Mouse (Mus musculus): ENCODE results near the gene Eif4e. TPM values are rescaled to one million over a fixed set of nuclear protein-coding genes. Genes with fewer than 3 reads are reported as not detected.

Gene Eif4e
- polyA plus RNA-seq, 1 experiment from 2014 or later: 397 TPM

GRCm38 (mm10) chr3:138514749-138515148, 11.2 kb upstream of the Eif4e start:
- no peak for ATAC-seq
- Histone ChIP-seq H3K27me3 (replicated peaks; ENCODE audit: control insufficient read depth, insufficient read depth, low read length) (no peaks in the 10 kb centered on the region), H3K36me3 (ENCODE audit: control insufficient read depth, insufficient read depth) (no peaks in the 10 kb centered on the region), H3K4me2 (ENCODE audit: low read length) (no peak overlapping the region), H3K27ac (ENCODE audit: low read length) (no peak overlapping the region), H3K9me3 (ENCODE audit: control insufficient read depth, low read length) (no peaks in the 10 kb centered on the region), H3K4me3 (replicated peaks; ENCODE audit: low read length) (no peak overlapping the region), H3K4me1 (replicated peaks; ENCODE audit: control insufficient read depth, insufficient read depth, low read length) (no peaks in the 10 kb centered on the region), H3K9ac (replicated peaks; ENCODE audit: low read depth, low read length) (no peak overlapping the region)
- WGBS: 68% methylated on average over 3 of the region's 3 CpGs

DNA sequence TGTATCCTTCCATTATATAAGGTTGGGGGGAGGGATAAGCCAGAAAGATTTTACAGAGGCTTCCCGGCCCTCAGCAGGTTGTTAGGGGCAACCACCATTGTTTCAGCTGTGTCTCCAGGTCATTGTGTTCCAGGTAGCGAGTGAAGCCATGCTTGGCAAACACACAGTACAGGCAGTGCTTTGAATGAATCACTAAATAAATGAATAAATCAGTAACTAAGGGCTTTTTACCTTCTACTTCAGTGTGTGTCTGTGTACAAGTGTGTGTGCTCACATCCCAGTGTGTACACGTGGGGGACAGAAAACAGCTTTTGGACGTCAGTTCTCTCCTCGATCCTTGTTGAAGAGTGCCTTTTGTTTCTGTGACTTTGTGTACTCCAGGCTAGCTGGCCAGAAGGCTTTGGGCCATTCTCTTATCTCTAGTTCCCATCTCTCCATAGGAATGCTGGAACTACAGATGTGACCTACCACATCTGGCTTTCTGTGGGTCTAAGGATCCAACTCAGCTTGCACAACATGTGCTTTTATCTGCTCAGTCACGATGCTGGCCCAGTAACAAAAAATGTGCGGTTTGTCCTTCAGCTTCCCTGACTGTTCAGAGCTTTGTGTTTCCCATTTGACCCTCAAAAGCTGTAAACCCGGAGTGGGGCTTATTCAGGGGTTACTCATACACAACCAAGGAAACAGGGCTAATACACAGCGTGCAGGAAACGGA, 10.2 kb upstream of the Eif4e start:
- H3K9ac ChIP-seq (replicated peaks; ENCODE audit: low read depth, low read length): no peak overlapping the region
- H3K4me3 ChIP-seq (replicated peaks; ENCODE audit: low read length): no peak overlapping the region
- 26% methylated on average over 10 of the region's 10 CpGs for WGBS
- H3K4me1 ChIP-seq (replicated peaks; ENCODE audit: control insufficient read depth, insufficient read depth, low read length): no peaks in the 10 kb centered on the region
- H3K27me3 ChIP-seq (replicated peaks; ENCODE audit: control insufficient read depth, insufficient read depth, low read length): no peaks in the 10 kb centered on the region
- no peak overlapping the region for H3K27ac ChIP-seq (ENCODE audit: low read length)
- no peak overlapping the region for H3K4me2 ChIP-seq (ENCODE audit: low read length)
- no peaks in the 10 kb centered on the region for H3K36me3 ChIP-seq (ENCODE audit: control insufficient read depth, insufficient read depth)
- ATAC-seq: 0 out of 2 replicates have a peak, but pooled peaks have one; percentile 20
- no peaks in the 10 kb centered on the region for H3K9me3 ChIP-seq (ENCODE audit: control insufficient read depth, low read length)

DNA sequence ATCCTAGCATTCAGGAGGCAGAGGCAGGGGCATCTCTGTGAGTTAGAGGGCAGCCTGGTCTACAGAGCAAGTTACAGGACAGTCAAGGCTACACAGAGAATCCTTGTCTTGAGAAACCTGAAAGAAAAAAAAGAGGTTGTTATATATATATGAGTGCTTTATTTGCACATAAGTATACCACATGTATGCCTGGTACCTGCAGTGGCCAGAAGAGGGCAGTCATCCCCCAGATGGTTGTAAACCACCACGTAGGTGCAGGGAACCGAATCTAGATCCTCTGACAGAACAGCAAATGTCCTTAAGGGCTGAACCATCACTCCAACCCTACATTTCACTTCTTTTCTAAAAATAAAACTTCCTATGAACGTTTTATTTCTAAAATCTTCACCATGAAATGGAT, 8.1 kb upstream of the Eif4e start:
- Histone ChIP-seq H3K27ac (ENCODE audit: low read length) (no peak overlapping the region), H3K4me1 (replicated peaks; ENCODE audit: control insufficient read depth, insufficient read depth, low read length) (no peaks in the 10 kb centered on the region), H3K4me2 (ENCODE audit: low read length) (no peak overlapping the region), H3K27me3 (replicated peaks; ENCODE audit: control insufficient read depth, insufficient read depth, low read length) (no peaks in the 10 kb centered on the region), H3K36me3 (ENCODE audit: control insufficient read depth, insufficient read depth) (no peaks in the 10 kb centered on the region), H3K9ac (replicated peaks; ENCODE audit: low read depth, low read length) (no peak overlapping the region), H3K4me3 (replicated peaks; ENCODE audit: low read length) (no peak overlapping the region), H3K9me3 (ENCODE audit: control insufficient read depth, low read length) (no peaks in the 10 kb centered on the region)
- no peak for ATAC-seq
- 67% methylated on average over 3 of the region's 3 CpGs for WGBS

DNA sequence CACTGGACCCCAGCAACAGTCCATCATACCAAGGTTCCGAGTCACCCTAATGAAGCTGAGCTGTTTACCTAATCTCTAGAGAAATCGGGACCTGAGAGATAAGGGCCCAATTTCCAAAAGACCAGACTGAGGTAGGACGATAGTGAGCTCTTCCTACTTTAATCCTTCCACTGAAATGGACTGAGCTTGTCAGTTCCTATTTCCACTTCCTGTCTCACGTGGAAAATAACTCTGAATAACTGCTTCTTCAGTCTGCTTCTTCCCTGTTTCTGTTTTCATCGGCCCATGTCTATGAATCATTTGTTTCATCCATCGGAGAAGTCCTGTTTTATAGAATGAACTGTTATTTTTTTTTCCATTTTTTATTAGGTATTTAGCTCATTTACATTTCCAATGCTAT, 6.8 kb upstream of the Eif4e start:
- Histone ChIP-seq H3K36me3 (ENCODE audit: control insufficient read depth, insufficient read depth) (no peaks in the 10 kb centered on the region), H3K4me3 (replicated peaks; ENCODE audit: low read length) (no peak overlapping the region), H3K4me1 (replicated peaks; ENCODE audit: control insufficient read depth, insufficient read depth, low read length) (no peaks in the 10 kb centered on the region), H3K27ac (ENCODE audit: low read length) (no peak overlapping the region), H3K9me3 (ENCODE audit: control insufficient read depth, low read length) (no peaks in the 10 kb centered on the region), H3K4me2 (ENCODE audit: low read length) (no peak overlapping the region), H3K9ac (replicated peaks; ENCODE audit: low read depth, low read length) (no peak overlapping the region), H3K27me3 (replicated peaks; ENCODE audit: control insufficient read depth, insufficient read depth, low read length) (no peaks in the 10 kb centered on the region)
- ATAC-seq: no peak
- 90% methylated on average over 6 of the region's 6 CpGs for WGBS

DNA sequence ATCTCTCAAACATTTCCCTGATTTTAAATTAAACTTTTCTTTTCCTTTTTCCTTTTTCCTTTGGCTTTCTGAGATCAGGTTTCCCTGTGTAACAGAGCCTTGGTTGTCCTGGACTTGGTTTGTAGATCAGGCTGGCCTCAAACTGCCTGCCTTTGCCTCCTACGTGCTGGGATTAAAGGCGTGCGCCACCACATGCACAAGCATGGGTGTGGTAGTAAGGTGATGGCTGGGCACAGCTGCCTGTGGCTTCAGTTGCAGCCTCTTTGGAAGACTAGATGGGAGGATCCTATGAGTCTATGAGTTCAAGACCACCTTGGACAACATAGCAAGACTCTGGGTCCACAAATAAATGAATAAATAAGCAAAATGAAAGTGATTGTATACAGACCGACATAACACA, 2.0 kb upstream of the Eif4e start:
- Histone ChIP-seq H3K27ac (ENCODE audit: low read length) (no peak overlapping the region), H3K4me1 (replicated peaks; ENCODE audit: control insufficient read depth, insufficient read depth, low read length) (peaks cover 15% of the 10 kb centered on the region), H3K9ac (replicated peaks; ENCODE audit: low read depth, low read length) (no peak overlapping the region), H3K4me2 (ENCODE audit: low read length) (no peak overlapping the region), H3K36me3 (ENCODE audit: control insufficient read depth, insufficient read depth) (no peaks in the 10 kb centered on the region), H3K27me3 (replicated peaks; ENCODE audit: control insufficient read depth, insufficient read depth, low read length) (no peaks in the 10 kb centered on the region; the same call in 1 of the 2 replicates), H3K9me3 (ENCODE audit: control insufficient read depth, low read length) (no peaks in the 10 kb centered on the region), H3K4me3 (replicated peaks; ENCODE audit: low read length) (no peak overlapping the region)
- ATAC-seq: no peak
- WGBS: 90% methylated on average over 4 of the region's 4 CpGs

- Histone ChIP-seq H3K4me1 (replicated peaks; ENCODE audit: control insufficient read depth, insufficient read depth, low read length) (peaks cover 22% of the 10 kb centered on the region), H3K27me3 (replicated peaks; ENCODE audit: control insufficient read depth, insufficient read depth, low read length) (no peaks in the 10 kb centered on the region; the same call in 1 of the 2 replicates), H3K9ac (replicated peaks; ENCODE audit: low read depth, low read length) (no peak overlapping the region), H3K4me3 (replicated peaks; ENCODE audit: low read length) (no peak overlapping the region), H3K27ac (ENCODE audit: low read length) (no peak overlapping the region), H3K9me3 (ENCODE audit: control insufficient read depth, low read length) (no peaks in the 10 kb centered on the region), H3K36me3 (ENCODE audit: control insufficient read depth, insufficient read depth) (no peaks in the 10 kb centered on the region), H3K4me2 (ENCODE audit: low read length) (no peak overlapping the region)
- 42% methylated on average over 8 of the region's 8 CpGs for WGBS
- ATAC-seq: no peak
These were observed 485 bp upstream of the Eif4e start for GRCm38 (mm10) chr3:138525494-138525893.

GRCm38 (mm10) chr3:138526916-138527666, 1.1 kb downstream of the Eif4e start:
- H3K4me1 ChIP-seq (replicated peaks; ENCODE audit: control insufficient read depth, insufficient read depth, low read length): peaks cover 28% of the 10 kb centered on the region
- no peaks in the 10 kb centered on the region; the same call in 1 of the 2 replicates for H3K27me3 ChIP-seq (replicated peaks; ENCODE audit: control insufficient read depth, insufficient read depth, low read length)
- peak overlapping the region; percentile 69 for H3K4me3 ChIP-seq (replicated peaks; ENCODE audit: low read length)
- ATAC-seq: peak; percentile 95
- no peaks in the 10 kb centered on the region for H3K9me3 ChIP-seq (ENCODE audit: control insufficient read depth, low read length)
- peak overlapping the region; percentile 93 for H3K9ac ChIP-seq (replicated peaks; ENCODE audit: low read depth, low read length)
- H3K36me3 ChIP-seq (ENCODE audit: control insufficient read depth, insufficient read depth): no peaks in the 10 kb centered on the region
- peak overlapping the region; percentile 98 for H3K4me2 ChIP-seq (ENCODE audit: low read length)
- WGBS: under 1% methylated on average over 64 of the region's 85 CpGs
- peak overlapping the region; percentile 96 for H3K27ac ChIP-seq (ENCODE audit: low read length)

DNA sequence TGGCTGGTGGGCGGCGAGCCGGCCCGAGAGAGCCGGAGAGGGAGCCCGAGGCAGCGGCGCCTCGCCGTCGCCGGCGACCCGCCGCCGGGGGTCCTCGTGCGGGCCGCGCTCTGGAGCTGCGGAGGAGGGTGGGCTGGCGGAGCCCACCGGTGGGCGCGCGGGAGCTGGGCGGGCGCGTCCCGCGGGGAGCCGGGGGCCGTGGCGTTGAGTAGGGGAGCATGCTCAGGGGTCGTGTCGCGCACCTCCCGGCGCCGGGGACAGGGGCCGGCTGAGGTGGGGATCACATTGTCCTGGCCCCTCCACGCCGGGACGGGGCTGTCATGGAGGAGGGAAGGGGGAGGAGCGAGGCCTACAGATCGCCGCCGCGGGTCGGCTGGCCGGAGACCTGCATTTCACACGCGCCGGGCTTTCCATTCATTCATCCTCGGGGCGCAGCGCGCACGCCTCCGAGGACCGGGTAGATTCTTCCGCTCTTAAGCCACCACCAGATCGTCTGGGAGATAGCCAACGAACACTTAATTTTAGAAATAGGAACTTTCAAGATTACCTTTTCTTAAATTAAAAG, 1.8 kb downstream of the Eif4e start:
- whole genome bisulfite sequencing: under 1% methylated on average over 60 of the region's 64 CpGs
- Histone ChIP-seq H3K27ac (ENCODE audit: low read length) (peak overlapping the region; percentile 96), H3K27me3 (replicated peaks; ENCODE audit: control insufficient read depth, insufficient read depth, low read length) (no peaks in the 10 kb centered on the region; the same call in 1 of the 2 replicates), H3K4me2 (ENCODE audit: low read length) (peak overlapping the region; percentile 85), H3K9me3 (ENCODE audit: control insufficient read depth, low read length) (no peaks in the 10 kb centered on the region), H3K9ac (replicated peaks; ENCODE audit: low read depth, low read length) (peak overlapping the region; percentile 93), H3K4me3 (replicated peaks; ENCODE audit: low read length) (peak overlapping the region; percentile 69), H3K4me1 (replicated peaks; ENCODE audit: control insufficient read depth, insufficient read depth, low read length) (peaks cover 28% of the 10 kb centered on the region), H3K36me3 (ENCODE audit: control insufficient read depth, insufficient read depth) (no peaks in the 10 kb centered on the region)
- peak; percentile 60 for ATAC-seq

DNA sequence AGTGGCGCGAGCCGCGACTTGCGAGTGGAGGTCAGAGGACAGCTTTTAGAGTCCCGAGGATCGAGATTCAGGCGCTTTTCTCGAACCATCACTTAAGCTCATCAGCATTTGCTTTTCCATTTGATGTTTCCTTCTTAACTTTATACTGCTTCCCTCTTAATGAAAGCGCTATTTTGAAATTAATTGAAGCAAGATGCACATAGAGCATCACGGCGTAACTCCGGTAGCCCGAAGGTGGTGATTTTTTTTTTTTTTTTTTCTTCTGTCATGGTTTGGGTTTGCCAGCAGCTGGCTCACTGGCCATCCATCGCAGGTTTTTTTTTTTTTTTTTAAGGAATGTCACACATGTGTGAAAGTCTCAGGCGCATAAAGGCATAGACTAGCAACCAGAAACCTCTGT, 2.3 kb downstream of the Eif4e start:
- H3K4me2 ChIP-seq (ENCODE audit: low read length): peak overlapping the region; percentile 85
- peak overlapping the region; percentile 93 for H3K9ac ChIP-seq (replicated peaks; ENCODE audit: low read depth, low read length)
- ATAC-seq: no peak
- 3% methylated on average over 16 of the region's 16 CpGs for WGBS
- H3K27me3 ChIP-seq (replicated peaks; ENCODE audit: control insufficient read depth, insufficient read depth, low read length): no peaks in the 10 kb centered on the region; the same call in 1 of the 2 replicates
- H3K27ac ChIP-seq (ENCODE audit: low read length): no peak overlapping the region
- H3K4me3 ChIP-seq (replicated peaks; ENCODE audit: low read length): peak overlapping the region; percentile 69
- H3K9me3 ChIP-seq (ENCODE audit: control insufficient read depth, low read length): no peaks in the 10 kb centered on the region
- no peaks in the 10 kb centered on the region for H3K36me3 ChIP-seq (ENCODE audit: control insufficient read depth, insufficient read depth)
- peaks cover 28% of the 10 kb centered on the region for H3K4me1 ChIP-seq (replicated peaks; ENCODE audit: control insufficient read depth, insufficient read depth, low read length)

Measured in forebrain, embryonic 16.5 days (tissue).